Mouse (Mus musculus) B cell, adult 2 months (primary cell): Measurements from ENCODE around the gene Parp3.
"Not testable (repeated sequence)": the region's sequence is repeated elsewhere in the genome, so short reads cannot be mapped to it uniquely, and the experiment has no call there.

Experiments
- DNase-seq, 2 experiments: peaks; one replicate each; pipeline ENCODE4 v3.0.0; 2022

Parp3 gene

GRCm38 (mm10) chr9:106476924-106477484, at the start of gene Parp3:
Gene Parp3 (minus strand): TSS chr9:106476949.
- DNase-seq = peak; percentile 95 to 98

- DNase-seq = no peak
Measured at GRCm38 (mm10) chr9:106519909-106520308, 43.2 kb upstream of the Parp3 start.

- no peak for DNase-seq
Measured at GRCm38 (mm10) chr9:106519433-106519832, 42.7 kb upstream of the Parp3 start.

- DNase-seq = no peak
Measured at GRCm38 (mm10) chr9:106514273-106514672, 37.5 kb upstream of the Parp3 start, which contains the start of gene Iqcf5. Gene Iqcf5 (plus strand): TSS chr9:106514573.

GRCm38 (mm10) chr9:106513566-106513965, 36.8 kb upstream of the Parp3 start:
- DNase-seq = no peak

GRCm38 (mm10) chr9:106512729-106513450, 36.1 kb upstream of the Parp3 start:
- no peak for DNase-seq

- no peak for DNase-seq
Measured at GRCm38 (mm10) chr9:106509356-106509755, 32.6 kb upstream of the Parp3 start.

GRCm38 (mm10) chr9:106504246-106504645, 27.5 kb upstream of the Parp3 start:
- DNase-seq = no peak

- DNase-seq = no peak
Measured at GRCm38 (mm10) chr9:106501846-106502245, 25.1 kb upstream of the Parp3 start.

- no peak for DNase-seq
Measured at GRCm38 (mm10) chr9:106499667-106500066, 22.9 kb upstream of the Parp3 start, which contains the start of gene Iqcf1. Gene Iqcf1 (plus strand): TSS chr9:106499967.

- not testable (repeated sequence) for DNase-seq
Measured at GRCm38 (mm10) chr9:106487602-106488001, 10.9 kb upstream of the Parp3 start.

- no peak for DNase-seq
Measured at GRCm38 (mm10) chr9:106485076-106485475, 8.3 kb upstream of the Parp3 start.

GRCm38 (mm10) chr9:106483606-106484005, 6.9 kb upstream of the Parp3 start:
- DNase-seq = no peak

- no peak for DNase-seq
Measured at GRCm38 (mm10) chr9:106483136-106483535, 6.4 kb upstream of the Parp3 start.

GRCm38 (mm10) chr9:106482578-106483115, 5.9 kb upstream of the Parp3 start:
- DNase-seq = no peak

- DNase-seq = no peak
Measured at GRCm38 (mm10) chr9:106481676-106482075, 4.9 kb upstream of the Parp3 start.

GRCm38 (mm10) chr9:106481075-106481474, 4.3 kb upstream of the Parp3 start:
- DNase-seq = no peak

- DNase-seq = no peak
Measured at GRCm38 (mm10) chr9:106480541-106480940, 3.8 kb upstream of the Parp3 start.

- no peak for DNase-seq
Measured at GRCm38 (mm10) chr9:106478101-106478500, 1.4 kb upstream of the Parp3 start.

- no peak for DNase-seq
Measured at GRCm38 (mm10) chr9:106477649-106478048, 900 bp upstream of the Parp3 start.

GRCm38 (mm10) chr9:106476002-106476923, 486 bp downstream of the Parp3 start:
- DNase-seq = peak; percentile 75 to 77

GRCm38 (mm10) chr9:106475663-106476001, 1.1 kb downstream of the Parp3 start, which contains the start of gene Rrp9:
Gene Rrp9 (plus strand): TSS chr9:106475963.
- no peak for DNase-seq

GRCm38 (mm10) chr9:106475046-106475445, 1.7 kb downstream of the Parp3 start:
- no peak for DNase-seq
